Mouse (Mus musculus) gastrocnemius, postnatal 14 days (tissue): ENCODE measurements around the gene Supt20. TPM values are rescaled to one million over a fixed set of nuclear protein-coding genes. Genes with fewer than 3 reads are reported as not detected.
"Not testable (repeated sequence)": the region's sequence is repeated elsewhere in the genome, so short reads cannot be mapped to it uniquely, and the experiment has no call there.

Experiments
- DNase-seq: peaks from one replicate; pipeline ENCODE4 v3.0.0; 2021; ENCODE audit warnings: mixed read lengths
- intact Hi-C: fragments of 180-260 bp; cut with DNase I; formaldehyde crosslinking; loops from one replicate; pipeline ENCODE4 v1.15.1; 2025; ENCODE audit warnings: low total_unique reads
- total RNA-seq, 2 experiments: library from RNA; stranded (reverse); gene quantifications; 2 replicates each; pipeline ENCODE4 v1.2.3; 2021

Supt20 gene
- total RNA-seq, 2 experiments from 2014 or later, result 13.3 to 15.0 TPM

- intact Hi-C loops, result loop anchor here (5.0 kb wide), 1 partner anchor 330 kb away; no protein-coding TSS in a partner anchor
- no peak for DNase-seq
Observed at GRCm38 (mm10) chr3:54737317-54737716, 44.7 kb downstream of the Supt20 start.

GRCm38 (mm10) chr3:54741965-54742364 lies 49.4 kb downstream of the Supt20 start:
- intact Hi-C loops, result no loop called here
- no peak for DNase-seq

GRCm38 (mm10) chr3:54745799-54746198 lies 53.2 kb downstream of the Supt20 start:
- DNase-seq, result no peak
- intact Hi-C loops, result no loop called here

- intact Hi-C loops, result no loop called here
Observed at GRCm38 (mm10) chr3:54753411-54753810, 60.8 kb downstream of the Supt20 start.

GRCm38 (mm10) chr3:54755145-54756041 lies 62.8 kb downstream of the Supt20 start, which contains the start of gene Smad9:
Gene Smad9 (plus strand): TSS chr3:54755582.
- intact Hi-C loops, result no loop called here

More at GRCm38 (mm10) chr3:54753411-54753810, 60.8 kb downstream of the Supt20 start:
- DNase-seq, result no peak

GRCm38 (mm10) chr3:54756058-54756457 lies 63.5 kb downstream of the Supt20 start:
- intact Hi-C loops, result no loop called here
- no peak for DNase-seq

More at GRCm38 (mm10) chr3:54755145-54756041, 62.8 kb downstream of the Supt20 start, which contains the start of gene Smad9:
- DNase-seq, result peak; percentile 59

GRCm38 (mm10) chr3:54757446-54757845 lies 64.8 kb downstream of the Supt20 start:
- intact Hi-C loops, result no loop called here
- no peak for DNase-seq

GRCm38 (mm10) chr3:54759211-54759610 lies 66.6 kb downstream of the Supt20 start:
- no peak for DNase-seq
- intact Hi-C loops, result no loop called here

- intact Hi-C loops, result no loop called here
- DNase-seq, result no peak
Observed at GRCm38 (mm10) chr3:54760321-54761115, 67.9 kb downstream of the Supt20 start.

- DNase-seq, result no peak
- intact Hi-C loops, result no loop called here
Observed at GRCm38 (mm10) chr3:54761258-54761657, 68.7 kb downstream of the Supt20 start.

- intact Hi-C loops, result no loop called here
Observed at GRCm38 (mm10) chr3:54764418-54764817, 71.8 kb downstream of the Supt20 start.

GRCm38 (mm10) chr3:54765521-54765920 lies 72.9 kb downstream of the Supt20 start:
- intact Hi-C loops, DNase-seq: not testable (repeated sequence)

More at GRCm38 (mm10) chr3:54764418-54764817, 71.8 kb downstream of the Supt20 start:
- DNase-seq, result peak; percentile 18

- intact Hi-C loops, result no loop called here
Observed at GRCm38 (mm10) chr3:54766034-54766433, 73.4 kb downstream of the Supt20 start.

GRCm38 (mm10) chr3:54766811-54767210 lies 74.2 kb downstream of the Supt20 start:
- DNase-seq, result no peak
- intact Hi-C loops, result no loop called here

More at GRCm38 (mm10) chr3:54766034-54766433, 73.4 kb downstream of the Supt20 start:
- DNase-seq, result no peak

- intact Hi-C loops, result no loop called here
- DNase-seq, result no peak
Observed at GRCm38 (mm10) chr3:54768592-54768991, 76.0 kb downstream of the Supt20 start.

- DNase-seq, result no peak
- intact Hi-C loops, result no loop called here
Observed at GRCm38 (mm10) chr3:54769349-54770275, 77.0 kb downstream of the Supt20 start.

GRCm38 (mm10) chr3:54773613-54774012 lies 81.0 kb downstream of the Supt20 start:
- intact Hi-C loops, result no loop called here
- no peak for DNase-seq

GRCm38 (mm10) chr3:54775989-54776631 lies 83.5 kb downstream of the Supt20 start:
- no peak for DNase-seq
- intact Hi-C loops, result no loop called here
